Mouse (Mus musculus) adrenal gland, adult 2 months (tissue): ENCODE measurements at regions not wholly inside any gene's neighbourhood (a gene's known extent, or its start where the extent isn't known, plus 50 kb on each side); places are given as distances from the start of the nearest gene placed in this dataset.

Source experiments
- DNase-seq: peaks from one replicate; pipeline ENCODE4 v3.0.0; 2021

DNA sequence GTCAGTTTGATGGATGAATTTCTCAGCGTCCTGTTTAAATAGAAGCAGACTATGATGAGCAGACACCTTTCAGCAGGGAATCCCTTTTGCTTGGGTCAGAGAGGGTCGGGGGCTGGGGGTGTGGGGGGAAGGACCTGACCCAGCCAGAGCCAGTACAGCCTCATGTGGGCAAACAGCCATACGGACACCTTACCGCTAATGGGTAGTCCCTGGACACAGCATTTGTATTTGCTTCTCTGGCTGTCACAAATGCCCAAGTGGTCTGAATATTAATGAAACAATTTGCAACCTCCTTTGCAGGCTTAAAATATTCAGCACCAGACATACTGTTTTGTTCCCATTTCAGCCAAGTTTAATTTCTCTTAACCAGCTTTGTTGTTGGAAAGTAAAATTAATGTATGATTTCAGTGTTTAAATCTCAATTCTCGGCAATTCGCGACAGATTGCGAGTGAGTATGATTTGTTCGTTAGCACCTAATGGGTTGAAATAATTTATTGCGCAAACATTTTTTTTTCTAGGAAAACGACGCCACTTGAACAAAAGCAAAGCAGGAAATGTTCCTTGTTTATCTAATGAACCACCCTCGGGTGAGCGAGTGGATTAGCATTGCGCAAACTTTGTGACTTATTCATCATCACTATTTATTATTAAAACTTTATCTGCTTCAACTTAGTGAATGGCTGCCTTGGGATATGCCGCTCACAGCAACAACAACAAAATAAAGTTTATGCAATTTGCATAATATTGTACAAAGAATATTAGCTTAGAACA is 166.2 kb downstream of the Cdh26 start:
- DNase-seq: no peak

DNA sequence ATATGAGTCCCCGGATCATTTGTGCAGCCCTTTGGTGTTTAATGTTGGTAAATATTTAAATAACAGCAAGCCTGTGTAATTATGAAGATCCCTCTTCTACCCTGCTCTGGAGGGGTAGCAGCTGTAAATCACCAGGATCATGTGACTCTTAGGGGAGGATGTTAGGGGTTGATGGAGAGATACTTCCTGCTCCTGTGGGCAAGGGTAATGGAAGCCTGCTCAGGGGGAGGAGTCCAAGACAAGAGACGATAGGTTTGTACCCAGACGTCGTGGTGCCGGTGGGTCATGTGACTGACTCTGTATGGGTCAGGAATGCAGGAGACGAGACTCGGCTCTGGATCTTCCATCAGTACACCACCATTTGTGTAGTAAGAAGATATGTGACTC is 166.7 kb downstream of the Cdh26 start:
- DNase-seq: no peak

DNA sequence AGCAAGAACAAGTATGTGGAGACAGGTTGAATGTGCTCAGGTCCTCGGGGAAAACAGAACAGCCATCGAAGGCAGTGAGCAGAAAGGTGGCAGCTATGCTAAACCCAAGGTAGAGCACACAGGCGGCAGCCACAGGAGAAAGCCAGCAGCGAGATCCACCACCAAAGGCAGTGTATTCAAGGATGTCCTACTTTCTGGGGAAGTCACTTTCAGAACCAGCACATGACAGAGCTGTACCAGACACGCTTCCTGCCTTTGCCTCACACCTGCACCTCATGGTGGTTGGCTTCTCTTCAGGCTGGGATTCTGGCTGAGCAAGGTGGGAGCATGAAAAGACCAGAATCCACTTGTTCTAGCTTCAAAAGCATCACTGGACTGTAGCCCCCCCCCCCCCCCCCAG is 168.0 kb downstream of the Cdh26 start:
- DNase-seq: no peak

DNA sequence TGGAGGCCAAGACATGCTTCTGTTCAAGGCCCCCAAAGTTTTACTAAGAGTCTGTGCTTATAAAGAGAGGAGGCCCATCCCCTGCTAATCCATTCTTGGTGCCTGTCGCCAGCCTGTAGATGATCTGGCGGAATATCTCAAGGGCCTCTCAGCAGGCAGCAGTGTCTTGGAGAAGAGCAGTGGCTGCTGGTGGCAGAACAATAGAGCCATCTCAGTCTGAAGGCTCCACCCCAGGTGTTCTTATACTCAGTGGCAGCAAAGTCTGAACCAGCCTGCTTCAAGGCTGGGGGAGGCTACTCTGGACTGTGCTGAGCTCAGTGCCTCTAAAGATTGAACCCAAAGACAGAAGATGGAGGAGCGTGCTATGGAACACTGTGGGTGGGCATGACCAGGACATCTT is 168.5 kb downstream of the Cdh26 start:
- DNase-seq: no peak

DNA sequence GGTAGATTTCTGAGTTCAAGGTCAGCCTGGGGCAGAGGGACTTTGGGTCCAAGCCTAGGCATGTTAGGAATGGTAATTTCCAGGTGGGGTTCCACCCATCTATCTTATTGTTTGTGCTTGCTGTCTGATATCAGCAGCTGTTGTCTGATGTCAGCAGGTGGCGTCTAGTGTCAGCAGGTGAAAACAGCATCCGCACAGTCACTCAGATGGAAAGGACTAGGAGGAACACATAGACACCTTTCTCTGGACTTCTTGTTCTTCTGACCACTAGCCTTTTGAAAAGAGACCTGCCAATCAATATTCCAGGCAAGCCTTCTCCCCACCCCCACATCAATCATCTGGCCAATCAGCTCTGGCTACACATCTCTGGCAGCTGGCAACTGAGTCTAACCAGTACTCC is 173.1 kb downstream of the Cdh26 start:
- DNase-seq: no peak

DNA sequence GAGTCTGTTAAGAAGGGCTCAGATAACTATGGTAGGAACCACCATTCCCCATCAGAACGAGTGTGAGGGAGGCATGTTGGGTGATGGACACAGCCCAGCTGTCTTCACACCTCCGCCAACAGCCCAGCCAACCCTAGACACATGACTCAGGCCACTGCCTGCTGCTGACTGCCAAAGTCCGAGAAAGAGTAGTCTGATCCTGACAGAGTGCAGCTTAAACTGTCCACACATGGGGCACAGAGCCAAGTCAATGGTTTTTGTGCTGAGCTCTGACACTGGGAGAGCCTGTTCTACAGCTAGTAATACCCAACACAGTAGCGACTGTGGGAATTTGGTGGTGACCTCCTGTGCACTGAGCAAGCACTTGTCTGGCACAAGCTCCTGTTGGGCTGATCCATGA is 176.4 kb downstream of the Cdh26 start:
- peak; percentile 67 for DNase-seq

DNA sequence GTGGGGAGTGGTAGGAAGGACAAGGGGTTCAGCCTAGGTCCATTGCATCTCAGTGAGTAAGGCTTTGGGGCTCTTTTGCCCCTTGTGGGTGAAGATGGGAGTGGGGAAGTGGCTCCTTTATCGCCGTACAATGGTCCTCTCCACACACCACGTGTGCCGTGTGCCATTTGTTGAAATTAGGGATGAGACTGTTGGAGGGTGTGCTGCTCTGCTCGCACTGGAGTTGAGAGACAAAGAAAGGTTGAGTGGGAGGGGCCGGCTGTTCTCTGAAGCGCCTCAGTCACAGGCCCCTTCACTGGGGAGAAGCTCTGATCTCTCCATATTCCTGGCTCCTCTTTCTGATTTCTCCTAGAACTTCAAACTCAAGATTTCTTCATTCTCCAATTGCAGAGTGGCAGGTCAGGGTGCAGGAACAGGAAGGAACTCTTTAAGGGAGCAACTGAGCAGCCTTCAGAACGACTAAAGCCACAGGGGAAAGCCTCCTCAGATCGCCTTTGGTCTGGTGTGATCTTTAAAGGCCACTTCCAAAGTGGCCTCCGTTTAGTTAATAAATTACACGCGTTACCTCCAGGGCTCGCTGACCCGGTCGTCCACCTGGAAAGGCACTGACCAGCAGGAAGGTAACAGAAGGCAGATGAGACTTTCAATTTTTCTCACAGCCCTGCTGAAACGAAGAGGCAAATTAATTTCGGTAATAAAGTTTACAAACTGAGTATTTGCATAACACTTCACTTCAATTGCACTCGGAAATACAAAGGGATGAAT is 180.1 kb downstream of the Cdh26 start:
- DNase-seq: no peak

DNA sequence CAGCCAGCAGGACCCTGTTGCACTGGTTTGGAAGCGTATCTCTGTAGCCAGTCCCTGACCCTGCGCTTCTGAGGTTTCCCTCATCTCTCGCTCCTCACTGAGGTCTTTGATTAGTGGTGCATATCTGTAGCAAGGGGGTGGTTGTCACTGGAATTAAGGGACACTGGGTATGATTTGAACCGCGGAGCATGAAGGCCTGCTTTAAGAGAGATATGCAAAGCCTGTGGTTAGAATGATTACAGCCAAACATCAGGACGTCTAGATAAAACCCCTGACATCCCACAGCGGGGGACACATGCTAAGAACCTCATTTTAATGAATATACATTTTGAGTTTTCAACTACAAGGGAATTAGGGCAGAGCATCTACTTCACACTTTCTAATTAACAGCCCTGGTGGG is 184.4 kb downstream of the Cdh26 start:
- DNase-seq: no peak

DNA sequence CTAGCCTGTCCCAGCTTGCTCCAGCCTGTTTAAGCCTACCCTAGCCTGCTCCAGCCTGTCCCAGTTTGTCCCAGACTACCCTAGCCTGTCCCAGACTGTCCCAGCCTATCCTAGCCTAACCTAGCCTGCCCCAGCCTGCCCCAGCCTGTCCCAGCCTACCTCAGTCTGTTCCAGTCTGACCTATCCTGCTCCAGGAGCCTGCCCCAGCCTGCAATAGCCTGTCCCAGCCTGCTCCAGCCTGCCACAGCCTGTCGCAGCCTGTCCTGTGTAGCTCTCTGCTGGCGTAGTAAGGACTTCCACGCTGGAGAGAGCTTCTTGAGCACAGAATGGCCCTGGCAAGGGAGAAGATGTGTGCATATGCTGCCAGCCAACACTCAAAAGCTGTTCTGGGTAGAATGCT is 192.5 kb downstream of the Cdh26 start:
- DNase-seq: no peak

DNA sequence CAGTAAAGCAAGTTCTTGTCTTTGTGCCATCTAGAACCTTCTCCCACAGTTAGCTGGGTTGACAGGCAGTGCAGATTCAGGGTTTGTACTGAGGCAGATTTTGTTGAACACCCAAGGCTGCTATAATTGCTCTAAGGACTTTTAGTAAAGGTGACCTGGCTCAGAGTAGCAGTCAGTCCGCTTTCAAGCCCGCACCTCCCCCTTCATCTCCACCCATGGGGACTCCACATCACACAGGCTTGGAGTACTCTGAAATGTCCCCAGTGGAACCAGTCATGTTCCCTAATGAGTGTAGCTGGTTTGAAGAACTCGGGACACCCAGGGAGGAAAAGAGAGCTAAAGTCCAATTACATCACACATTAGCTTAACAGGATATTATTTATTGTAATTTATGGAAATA is 194.1 kb downstream of the Cdh26 start:
- DNase-seq: no peak

DNA sequence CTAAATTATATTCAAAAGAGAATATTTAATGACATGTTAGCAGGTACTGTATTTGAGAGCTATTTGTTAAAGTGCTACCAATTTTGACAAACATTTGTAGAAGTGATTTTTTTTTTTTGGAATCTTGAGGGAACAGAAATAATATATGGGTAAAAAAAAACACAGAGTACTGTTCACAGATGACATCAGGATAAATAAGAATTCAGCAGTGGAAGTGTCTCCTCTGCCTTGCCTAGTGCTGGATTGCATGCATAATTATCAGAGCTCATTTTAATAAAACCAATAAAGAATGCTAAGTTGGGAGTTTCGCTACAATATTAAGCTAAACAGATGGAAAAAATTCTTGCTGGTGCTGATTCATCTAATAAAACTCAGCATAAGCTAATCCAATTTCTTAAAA is 194.6 kb downstream of the Cdh26 start:
- DNase-seq: no peak

DNA sequence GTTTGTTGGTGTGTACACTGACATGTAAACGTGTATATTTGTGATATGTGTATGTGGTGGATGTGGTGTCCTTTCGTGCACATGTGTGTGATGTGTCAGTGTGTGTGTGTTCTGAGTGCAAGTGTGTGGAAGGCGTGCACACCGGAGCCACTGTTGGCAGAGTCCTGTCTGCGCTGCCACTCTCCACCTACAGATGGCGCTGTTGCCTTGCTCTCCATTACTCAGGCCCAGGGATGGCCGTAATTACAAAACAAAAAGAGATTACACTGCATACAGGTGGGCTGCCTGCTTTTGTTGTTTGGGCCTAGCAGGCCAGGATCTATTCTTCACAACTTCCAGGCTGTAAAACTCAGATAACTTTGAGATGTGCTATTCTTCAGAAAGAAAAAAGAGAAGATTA is 199.4 kb downstream of the Cdh26 start:
- peak; percentile 61 for DNase-seq

DNA sequence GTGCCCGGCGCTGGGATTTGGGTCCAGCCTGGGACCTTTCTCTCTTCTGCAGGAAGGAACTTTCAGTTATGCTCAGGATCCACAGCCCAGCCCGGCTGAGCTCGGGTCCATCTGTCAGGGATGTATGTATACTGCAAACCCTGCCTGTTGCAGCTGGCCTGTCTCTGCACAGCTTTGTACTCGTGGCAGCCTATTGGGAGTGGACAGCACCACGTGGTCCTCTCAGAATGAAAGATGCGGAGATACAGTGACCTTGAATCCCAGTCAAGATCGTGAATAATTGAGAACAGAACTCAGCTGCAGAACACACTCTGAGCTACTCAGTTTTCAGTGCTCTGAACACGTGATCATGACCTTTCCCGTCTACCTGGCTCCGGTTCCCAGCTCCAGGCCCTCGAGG is 200.2 kb downstream of the Cdh26 start:
- peak; percentile 26 for DNase-seq

DNA sequence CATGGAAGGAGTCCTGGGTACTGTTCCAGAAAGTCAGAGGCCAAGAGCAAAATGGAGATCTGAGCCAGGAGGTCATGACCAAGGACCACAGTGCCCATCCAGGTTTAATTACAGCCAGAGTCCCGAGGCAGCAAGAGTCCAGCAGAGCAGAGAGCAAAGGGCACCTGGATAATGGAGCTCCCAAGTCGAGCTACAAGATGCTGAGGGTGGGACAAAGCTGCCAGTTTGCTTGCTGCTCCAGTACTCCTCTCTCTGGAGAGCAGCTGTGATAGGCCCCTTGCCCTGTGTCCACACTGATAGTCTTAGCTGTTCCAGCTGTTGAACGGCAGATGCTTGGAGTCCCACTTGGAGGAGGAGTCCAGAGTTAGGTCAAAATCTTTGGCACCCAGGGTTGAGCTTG is 201.0 kb downstream of the Cdh26 start:
- no peak for DNase-seq

DNA sequence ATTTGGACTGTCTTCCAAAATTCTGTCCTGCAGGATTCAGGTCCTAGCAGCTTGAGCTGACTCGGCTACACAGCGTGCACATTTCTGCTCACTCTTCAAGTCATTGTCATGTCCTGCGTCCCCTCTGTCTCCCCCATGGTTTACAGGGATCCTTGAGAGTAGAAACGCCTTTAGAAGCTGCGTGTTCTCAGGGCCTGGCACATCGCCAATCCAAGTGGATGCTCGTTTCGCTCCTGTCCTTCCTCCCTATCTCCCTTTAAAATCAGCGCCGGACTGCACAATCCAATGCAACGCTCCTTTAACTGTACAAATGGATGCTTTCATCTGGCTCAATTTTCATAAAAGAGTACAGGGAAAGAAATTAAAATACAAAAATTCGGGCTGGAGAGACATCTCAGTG is 201.6 kb downstream of the Cdh26 start:
- no peak for DNase-seq

DNA sequence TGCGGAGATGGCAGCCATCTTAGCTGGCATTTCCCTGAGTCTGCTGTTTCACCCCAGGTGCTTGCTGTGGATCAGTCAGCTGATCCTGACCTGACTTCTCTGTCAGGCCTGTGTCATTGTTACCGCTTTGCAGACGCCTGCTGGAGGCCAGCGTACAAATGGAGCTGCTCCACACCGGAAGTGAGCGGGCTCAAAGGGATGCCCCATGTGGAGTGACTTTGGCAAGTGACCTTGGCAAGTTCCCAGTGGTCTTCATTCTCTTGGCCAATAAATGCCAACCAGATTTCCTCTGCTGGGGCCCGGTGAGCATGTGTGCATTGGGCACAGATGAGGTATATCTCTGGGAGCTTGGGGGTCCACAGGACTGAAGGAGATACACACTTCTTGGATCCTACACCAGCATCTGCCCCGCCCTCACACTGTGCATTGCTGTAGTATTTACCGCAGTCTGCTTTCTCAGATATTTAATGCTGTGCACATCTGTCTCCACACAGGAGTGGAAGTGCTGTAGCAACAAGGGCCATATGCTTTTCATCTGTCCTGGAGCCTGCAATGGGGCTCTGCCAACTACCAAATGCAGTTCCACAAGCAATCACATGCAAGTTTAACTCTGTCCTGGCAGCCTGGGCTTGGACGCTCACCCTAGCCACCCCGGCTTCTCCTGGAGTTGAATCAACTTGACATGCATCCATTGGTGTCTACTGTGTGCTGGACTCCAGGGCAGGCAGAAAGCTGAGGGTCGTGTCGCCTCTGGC is 202.7 kb downstream of the Cdh26 start:
- DNase-seq: no peak

DNA sequence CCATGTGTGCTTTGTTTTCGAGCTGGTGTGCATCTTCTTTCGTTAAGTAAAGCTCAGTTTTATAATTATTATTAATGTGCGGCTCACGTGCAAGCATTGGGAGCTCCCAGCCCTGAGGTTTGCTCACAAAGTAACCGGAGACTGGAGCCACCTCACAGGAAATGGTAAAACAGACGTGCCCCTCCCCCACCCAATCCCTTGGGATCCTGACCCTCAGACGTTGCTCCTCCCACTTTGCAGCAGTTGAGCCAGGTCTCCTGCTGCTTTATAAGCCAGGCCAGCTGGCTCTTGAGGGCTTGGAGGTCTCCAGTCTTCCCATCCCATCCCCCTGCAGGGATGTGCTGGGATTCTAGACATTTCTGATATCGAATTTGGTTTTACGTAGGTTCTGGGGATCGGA is 203.8 kb downstream of the Cdh26 start:
- DNase-seq: no peak

DNA sequence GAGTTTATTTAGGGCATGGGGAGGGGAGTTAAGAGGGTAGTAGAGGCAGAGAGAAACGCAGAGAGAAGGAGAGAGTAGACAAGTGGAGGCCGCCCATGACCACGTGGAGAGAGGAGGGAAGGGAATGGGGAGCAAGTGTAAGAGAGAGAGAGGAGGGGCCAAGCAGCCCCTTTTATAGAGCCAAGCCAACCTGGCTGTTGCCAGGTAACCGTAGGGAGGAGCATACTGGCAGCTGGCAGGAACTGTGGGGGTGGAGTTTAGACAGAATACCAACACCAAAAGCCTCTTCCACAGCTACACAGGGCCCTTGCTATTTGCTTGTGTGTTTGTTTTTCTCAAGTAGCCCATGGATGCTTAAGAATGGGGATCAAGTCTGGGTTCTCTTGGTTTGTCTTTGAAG is 205.4 kb downstream of the Cdh26 start:
- DNase-seq: no peak

DNA sequence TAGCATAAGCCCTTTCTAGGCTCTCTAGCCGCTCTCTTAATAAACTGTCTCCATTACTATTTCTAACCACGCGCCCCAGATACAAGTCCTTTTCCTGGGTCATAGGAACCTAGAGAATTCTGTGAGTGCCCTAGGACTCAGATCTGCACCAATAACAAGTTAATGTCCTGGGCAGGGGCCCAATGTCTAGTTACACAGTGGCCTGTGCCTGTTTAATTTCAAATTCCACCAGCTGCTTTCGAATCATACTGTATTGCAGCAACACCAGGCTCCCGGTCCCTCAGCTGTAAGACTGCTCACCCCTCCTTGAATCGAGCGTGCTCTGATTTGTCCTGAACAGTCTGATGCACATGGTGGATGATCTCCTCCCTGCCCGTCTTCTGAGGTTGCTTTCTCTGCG is 206.6 kb downstream of the Cdh26 start:
- DNase-seq: no peak

DNA sequence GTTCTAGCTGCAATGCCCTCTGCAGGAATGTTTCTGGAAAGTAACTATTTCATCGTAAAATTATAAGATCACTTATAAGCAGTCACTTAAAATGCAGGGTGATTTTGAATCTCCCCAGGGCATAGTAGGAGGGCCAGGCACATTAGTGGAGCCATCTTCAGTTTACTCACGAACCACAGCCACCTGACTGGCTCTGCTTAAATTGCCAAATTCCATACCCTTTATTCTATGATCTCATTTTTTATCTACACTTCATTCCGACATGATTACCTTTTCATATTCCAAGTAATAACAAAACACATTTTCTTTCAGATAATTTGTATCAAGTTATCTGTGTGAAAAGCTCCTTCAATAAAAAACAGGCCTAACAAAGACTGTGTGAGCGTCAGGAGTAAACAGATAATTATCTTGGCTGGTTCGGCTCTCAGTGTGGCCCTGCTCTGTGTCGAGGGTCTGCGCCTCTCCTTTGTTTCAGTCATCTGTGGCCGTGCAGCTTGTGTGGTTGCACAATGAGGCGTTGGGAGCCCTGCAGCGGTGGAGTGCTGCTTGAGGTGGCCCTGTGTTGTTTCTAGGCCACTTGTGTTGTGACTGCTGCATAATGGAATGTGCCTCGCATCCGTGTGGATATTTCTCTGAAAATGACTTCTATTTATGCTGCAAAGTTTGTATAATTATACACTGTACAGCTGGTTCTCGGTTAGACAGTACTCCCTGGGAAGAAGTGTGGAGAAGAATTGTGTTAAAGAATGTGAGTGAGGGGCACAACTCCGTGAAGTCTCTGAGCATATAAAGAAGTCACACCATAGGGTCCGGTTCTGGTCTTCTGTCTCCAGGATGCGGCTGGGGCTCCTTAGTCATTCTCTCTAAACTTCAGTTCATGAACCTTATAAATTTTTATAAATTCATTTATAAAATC is 212.1 kb downstream of the Cdh26 start:
- DNase-seq: no peak

DNA sequence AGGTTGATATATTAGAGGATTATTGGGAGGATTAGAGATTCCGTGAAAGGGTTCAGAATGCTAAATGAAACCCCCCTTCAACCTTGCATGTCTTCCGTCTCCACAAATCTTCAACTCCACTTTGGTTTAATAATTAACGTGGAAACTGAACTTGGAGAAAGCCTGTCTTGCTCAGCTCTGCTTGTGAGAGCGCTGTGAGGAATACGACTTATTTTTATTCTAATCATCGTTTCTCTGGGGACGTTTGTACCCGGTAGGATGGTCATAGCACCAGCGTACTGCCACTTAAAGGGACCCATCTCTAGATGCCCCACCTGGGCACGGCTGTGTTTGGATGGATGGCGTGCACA is 212.7 kb downstream of the Cdh26 start:
- no peak for DNase-seq

DNA sequence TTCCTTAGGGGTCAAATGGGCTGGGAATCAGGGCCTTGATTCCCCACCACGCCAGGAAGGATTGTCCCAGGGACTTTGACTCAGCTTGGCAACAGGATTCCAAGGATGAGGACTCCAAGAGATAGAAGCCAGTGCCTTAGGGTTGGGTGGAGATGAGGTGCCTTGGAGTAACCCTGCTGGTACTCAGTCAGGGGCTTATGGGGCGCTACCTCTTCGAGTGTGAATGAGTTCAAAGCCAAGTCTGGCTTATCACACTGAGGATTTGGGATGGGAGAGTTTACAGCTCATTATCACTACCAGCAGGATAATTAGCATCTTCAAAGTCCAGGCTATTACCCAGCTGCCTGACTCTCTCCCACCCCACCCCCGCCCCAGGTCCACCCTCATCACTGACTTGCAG is 213.5 kb downstream of the Cdh26 start:
- DNase-seq: no peak
